Mouse (Mus musculus): ENCODE data around the gene Cdrt4. TPM values are rescaled to one million over a fixed set of nuclear protein-coding genes. Genes with fewer than 3 reads are reported as not detected.

Cdrt4 gene
- polyA plus RNA-seq, 1 experiment from 2014 or later, result 0.28 TPM

DNA sequence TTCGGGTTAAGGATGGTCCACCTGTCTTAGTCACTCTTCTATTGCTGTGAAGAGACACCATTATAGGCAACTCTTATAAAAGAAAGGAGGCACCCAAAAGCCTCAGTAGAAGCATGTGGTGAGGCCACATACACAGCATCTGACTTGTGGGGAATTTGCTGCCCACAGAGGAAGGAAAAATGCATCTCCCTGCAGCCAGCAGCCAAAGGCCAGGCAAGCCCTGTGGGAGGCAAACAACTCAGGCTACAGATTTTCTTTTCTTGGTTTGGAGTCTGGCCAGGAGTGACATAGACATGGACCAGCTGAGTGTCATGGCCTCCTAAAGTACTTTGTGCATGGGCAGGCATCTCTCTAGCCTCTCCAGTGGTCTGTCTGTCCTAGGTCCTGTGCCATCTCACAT, 1.4 kb upstream of the Cdrt4 start:
- Histone ChIP-seq H3K9me3 (no peaks in the 10 kb centered on the region), H3K4me2 (replicated peaks) (no peak overlapping the region), H3K27me3 (replicated peaks) (no peaks in the 10 kb centered on the region), H3K4me3 (no peak overlapping the region), H3K36me3 (no peaks in the 10 kb centered on the region), H3K27ac (no peak overlapping the region), H3K9ac (no peak overlapping the region), H3K4me1 (no peaks in the 10 kb centered on the region)
- no peak for ATAC-seq (ENCODE audit: low FRiP score, low read depth)
- 90% methylated on average over 1 of the region's 1 CpGs for WGBS

DNA sequence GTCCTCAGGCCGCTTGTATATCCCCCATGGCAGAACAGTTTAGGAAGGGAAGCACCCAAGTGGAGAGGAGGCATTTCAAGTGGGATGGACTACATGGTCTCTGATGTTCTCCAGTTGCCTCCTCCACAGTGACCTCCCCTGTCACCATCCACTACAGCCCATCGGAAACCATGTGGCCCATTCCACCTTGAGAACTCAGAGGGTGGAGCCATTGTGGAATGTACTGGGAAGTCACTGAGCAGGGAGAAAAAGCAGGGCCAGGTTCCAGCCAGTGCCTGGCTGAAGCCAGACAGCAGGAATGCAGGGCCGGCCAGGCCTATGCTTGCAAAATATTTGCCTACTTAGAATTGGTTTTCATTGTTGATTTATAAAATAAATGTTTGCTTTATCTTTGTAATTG, 3.8 kb downstream of the Cdrt4 start:
- Histone ChIP-seq H3K9ac (no peak overlapping the region), H3K4me2 (replicated peaks) (no peak overlapping the region), H3K36me3 (no peaks in the 10 kb centered on the region), H3K4me3 (no peak overlapping the region), H3K4me1 (no peaks in the 10 kb centered on the region), H3K27ac (no peak overlapping the region), H3K9me3 (no peaks in the 10 kb centered on the region), H3K27me3 (replicated peaks) (no peaks in the 10 kb centered on the region)
- ATAC-seq (ENCODE audit: low FRiP score, low read depth), result no peak
- WGBS, result 78% methylated on average over 2 of the region's 3 CpGs

DNA sequence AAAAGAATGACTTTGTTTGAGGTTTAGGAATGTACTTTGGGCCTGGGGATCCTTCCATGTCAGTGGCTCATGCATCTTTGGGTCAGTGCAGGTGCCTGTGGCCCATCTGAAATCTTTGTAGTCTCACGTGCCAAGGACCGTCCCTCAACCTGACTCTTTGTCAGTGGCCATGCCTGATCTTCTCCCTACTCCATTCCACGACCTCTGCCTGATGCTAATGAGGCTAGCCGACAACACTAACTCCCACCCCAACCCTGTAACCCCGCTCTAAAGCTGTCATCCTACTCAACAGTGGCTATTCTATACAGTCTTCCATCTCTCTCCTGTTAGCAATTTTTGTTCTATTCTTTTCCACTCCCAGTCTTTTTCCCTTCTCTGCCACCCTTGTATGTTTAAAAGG, 4.2 kb downstream of the Cdrt4 start:
- H3K27ac ChIP-seq, result no peak overlapping the region
- no peaks in the 10 kb centered on the region for H3K27me3 ChIP-seq (replicated peaks)
- H3K9ac ChIP-seq, result no peak overlapping the region
- no peak for ATAC-seq (ENCODE audit: low FRiP score, low read depth)
- WGBS, result 61% methylated on average over 5 of the region's 5 CpGs
- no peaks in the 10 kb centered on the region for H3K36me3 ChIP-seq
- no peaks in the 10 kb centered on the region for H3K9me3 ChIP-seq
- no peak overlapping the region for H3K4me2 ChIP-seq (replicated peaks)
- H3K4me3 ChIP-seq, result no peak overlapping the region
- H3K4me1 ChIP-seq, result no peaks in the 10 kb centered on the region

DNA sequence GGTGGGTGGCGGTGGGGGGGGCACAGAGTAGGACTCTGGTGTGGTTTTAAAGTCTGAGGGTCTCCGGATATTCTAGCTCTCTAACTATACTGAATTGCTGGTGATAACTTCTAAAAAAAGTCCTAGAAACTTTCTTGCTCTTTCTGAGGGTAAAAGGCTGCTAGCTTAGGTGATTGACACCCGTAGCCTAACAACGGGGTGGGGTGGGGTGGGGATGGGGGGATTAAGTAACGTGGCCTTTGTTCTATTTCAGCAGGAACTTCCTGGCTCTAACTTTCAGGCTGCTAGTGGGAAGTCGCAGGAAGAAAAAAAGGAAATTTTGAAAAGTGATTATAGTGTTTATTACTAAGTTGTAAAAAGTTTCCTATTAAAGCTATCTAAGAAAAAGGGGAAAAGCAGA, 4.8 kb downstream of the Cdrt4 start:
- WGBS, result 23% methylated on average over 6 of the region's 6 CpGs
- no peak for ATAC-seq (ENCODE audit: low FRiP score, low read depth)
- H3K9me3 ChIP-seq, result no peaks in the 10 kb centered on the region
- no peaks in the 10 kb centered on the region for H3K27me3 ChIP-seq (replicated peaks)
- H3K4me1 ChIP-seq, result no peaks in the 10 kb centered on the region
- no peak overlapping the region for H3K27ac ChIP-seq
- H3K36me3 ChIP-seq, result no peaks in the 10 kb centered on the region
- H3K4me2 ChIP-seq (replicated peaks), result no peak overlapping the region
- no peak overlapping the region for H3K4me3 ChIP-seq
- H3K9ac ChIP-seq, result no peak overlapping the region

DNA sequence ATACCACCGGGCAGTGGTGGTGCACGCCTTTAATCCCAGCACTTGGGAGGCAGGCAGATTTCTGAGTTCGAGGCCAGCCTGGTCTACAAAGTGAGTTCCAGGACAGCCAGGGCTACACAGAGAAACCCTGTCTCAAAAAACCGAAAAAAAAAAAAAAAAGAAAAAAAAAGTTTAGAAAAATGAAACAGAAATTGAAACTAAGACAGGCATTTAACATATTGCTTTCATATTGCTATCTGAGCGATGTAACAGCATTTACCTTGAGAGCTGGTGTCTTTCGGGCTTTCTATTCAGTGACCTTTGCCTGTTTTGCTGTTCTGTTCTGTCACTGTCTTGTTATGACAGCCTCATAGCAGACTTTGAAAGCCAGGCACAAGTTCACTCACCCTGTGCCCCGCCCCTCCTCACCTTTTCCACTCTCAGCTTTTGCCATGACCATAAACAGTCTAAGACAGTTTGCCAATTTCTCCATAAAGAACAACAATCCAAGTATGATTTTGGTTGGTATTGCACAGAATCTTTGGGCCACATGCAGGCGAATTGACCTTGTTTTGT, 6.7 kb downstream of the Cdrt4 start:
- 89% methylated on average over 8 of the region's 8 CpGs for WGBS
- no peak overlapping the region for H3K4me3 ChIP-seq

DNA sequence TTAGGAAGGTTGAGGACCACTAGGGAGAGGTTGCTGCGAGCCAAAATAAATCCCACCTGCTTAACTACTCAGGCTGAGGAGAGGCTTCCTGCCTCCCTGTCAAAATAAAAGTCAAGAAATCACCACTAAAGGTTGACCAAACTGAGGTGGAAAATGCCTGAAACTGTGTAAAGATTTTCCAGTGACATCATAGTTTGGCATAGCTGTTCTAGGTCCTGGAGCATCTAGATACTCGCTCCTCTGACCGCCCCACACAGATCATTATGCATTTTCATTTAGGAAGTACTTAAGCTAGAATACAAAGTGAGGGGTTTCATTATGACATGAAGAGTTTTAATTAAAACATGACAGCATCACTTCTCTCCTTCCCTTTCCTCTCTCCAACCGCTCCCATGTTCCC, 12.3 kb downstream of the Cdrt4 start:
- H3K27me3 ChIP-seq (replicated peaks), result no peaks in the 10 kb centered on the region
- H3K9ac ChIP-seq, result no peak overlapping the region
- ATAC-seq (ENCODE audit: low FRiP score, low read depth), result no peak
- no peaks in the 10 kb centered on the region for H3K36me3 ChIP-seq
- H3K4me3 ChIP-seq, result no peak overlapping the region
- WGBS, result 88% methylated on average over 4 of the region's 4 CpGs
- H3K4me2 ChIP-seq (replicated peaks), result no peak overlapping the region
- no peak overlapping the region for H3K27ac ChIP-seq
- peaks cover 12% of the 10 kb centered on the region; the same call in 1 of the 2 replicates for H3K4me1 ChIP-seq
- H3K9me3 ChIP-seq, result no peaks in the 10 kb centered on the region

More for the DNA sequence above, 6.7 kb downstream of the Cdrt4 start:
- no peaks in the 10 kb centered on the region for H3K9me3 ChIP-seq
- no peaks in the 10 kb centered on the region for H3K27me3 ChIP-seq (replicated peaks)
- H3K27ac ChIP-seq, result no peak overlapping the region
- H3K9ac ChIP-seq, result no peak overlapping the region
- no peak for ATAC-seq (ENCODE audit: low FRiP score, low read depth)
- H3K4me2 ChIP-seq (replicated peaks), result no peak overlapping the region
- no peaks in the 10 kb centered on the region for H3K36me3 ChIP-seq
- no peaks in the 10 kb centered on the region for H3K4me1 ChIP-seq

DNA sequence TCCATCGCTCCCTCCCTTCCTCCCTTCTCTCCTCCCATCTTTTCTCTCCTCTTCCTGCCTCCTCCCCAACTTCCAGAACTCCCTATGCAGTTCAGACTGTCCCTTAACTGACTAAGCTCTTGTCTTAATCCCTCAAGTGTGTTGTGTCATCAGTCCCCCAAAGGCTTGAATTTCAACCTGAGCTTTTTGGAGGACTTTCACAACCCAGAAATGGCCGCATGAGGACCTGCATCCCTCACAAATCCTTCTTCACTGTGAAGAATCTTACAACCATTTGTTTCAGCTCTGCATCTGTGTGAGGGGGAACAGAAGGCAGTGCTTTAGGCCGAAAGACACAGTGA, 15.4 kb downstream of the Cdrt4 start:
- 57% methylated on average over 3 of the region's 3 CpGs for WGBS
- no peak for ATAC-seq (ENCODE audit: low FRiP score, low read depth)
- Histone ChIP-seq H3K36me3 (no peaks in the 10 kb centered on the region), H3K27ac (peak overlapping the region; percentile 43; the same call in 1 of the 2 replicates), H3K4me1 (peaks cover 12% of the 10 kb centered on the region; the same call in 1 of the 2 replicates), H3K4me2 (replicated peaks) (peak overlapping the region; percentile 47), H3K9ac (no peak overlapping the region), H3K27me3 (replicated peaks) (no peaks in the 10 kb centered on the region), H3K4me3 (no peak overlapping the region), H3K9me3 (no peaks in the 10 kb centered on the region)

DNA sequence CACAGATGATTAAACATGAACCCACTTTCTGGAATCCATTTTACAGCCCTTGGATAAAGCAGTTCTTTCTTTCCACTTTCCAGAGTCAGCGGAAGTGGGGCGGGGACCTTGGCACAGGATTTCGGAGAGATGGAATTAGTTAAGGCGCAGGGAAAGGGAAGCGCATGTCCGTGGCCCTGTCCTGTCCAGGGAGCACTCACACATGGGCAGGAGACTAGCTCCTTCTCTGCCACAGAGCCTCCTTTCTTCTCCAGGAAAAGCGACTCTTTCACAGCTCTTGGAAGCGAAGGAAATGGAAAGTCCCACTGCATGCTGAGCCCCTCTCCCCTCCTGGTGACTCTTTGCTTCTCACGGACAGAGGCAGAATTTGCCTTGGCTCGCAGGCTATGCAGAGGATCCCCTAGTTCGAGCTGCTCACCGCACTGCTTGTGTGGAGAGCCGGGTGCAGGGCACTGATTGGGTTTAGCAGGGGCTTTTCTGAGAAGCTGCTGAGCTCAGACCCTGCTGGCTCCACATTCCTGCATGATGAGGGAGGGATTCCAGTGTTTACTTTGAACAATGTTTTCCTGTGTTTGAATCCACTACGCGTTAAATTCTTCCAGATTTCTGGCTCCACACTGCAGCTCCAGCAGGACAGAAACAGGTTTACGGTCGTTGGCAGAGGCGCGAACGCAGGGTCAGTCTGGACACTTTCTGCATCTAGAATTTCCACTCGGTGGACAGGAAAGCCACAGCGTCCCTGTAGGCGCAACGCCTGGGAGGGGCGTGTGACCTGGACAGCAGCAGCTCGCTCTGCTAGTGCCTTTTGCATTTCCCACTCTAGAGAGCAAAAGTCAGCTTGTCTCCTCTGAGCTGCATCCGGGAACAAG, 16.0 kb downstream of the Cdrt4 start:
- H3K36me3 ChIP-seq, result no peaks in the 10 kb centered on the region
- H3K9me3 ChIP-seq, result no peaks in the 10 kb centered on the region
- peak overlapping the region; percentile 47 for H3K4me2 ChIP-seq (replicated peaks)
- 5% methylated on average over 27 of the region's 27 CpGs for WGBS
- peak; percentile 48; the same call in 1 of the 2 replicates for ATAC-seq (ENCODE audit: low FRiP score, low read depth)
- peaks cover 12% of the 10 kb centered on the region; the same call in 1 of the 2 replicates for H3K4me1 ChIP-seq
- H3K27me3 ChIP-seq (replicated peaks), result no peaks in the 10 kb centered on the region
- peak overlapping the region; percentile 30 for H3K9ac ChIP-seq
- peak overlapping the region; percentile 65 for H3K27ac ChIP-seq
- no peak overlapping the region for H3K4me3 ChIP-seq

DNA sequence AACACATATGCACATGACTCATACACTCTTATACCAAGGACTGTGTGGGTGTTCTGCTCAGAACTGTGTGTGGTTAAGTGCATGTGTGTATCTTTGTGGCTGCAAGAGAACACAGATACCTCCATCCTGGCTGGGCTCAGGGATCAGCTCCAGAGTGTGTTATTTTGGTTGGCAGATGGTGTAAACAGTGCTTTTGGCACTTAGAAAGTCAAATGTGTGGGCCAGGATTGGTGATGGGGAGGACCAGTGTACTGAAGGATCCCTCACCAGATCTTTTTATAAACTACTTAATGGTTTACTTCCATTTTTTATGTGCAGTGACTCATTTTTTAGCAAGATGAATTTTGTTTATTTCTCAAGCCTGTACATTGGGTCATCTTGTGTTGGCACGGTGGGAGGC, 26.2 kb downstream of the Cdrt4 start:
- Histone ChIP-seq H3K27ac (no peak overlapping the region), H3K36me3 (no peaks in the 10 kb centered on the region), H3K27me3 (replicated peaks) (no peaks in the 10 kb centered on the region), H3K4me1 (no peaks in the 10 kb centered on the region), H3K4me3 (no peak overlapping the region), H3K9ac (no peak overlapping the region), H3K9me3 (peaks cover 4% of the 10 kb centered on the region; the same call in 1 of the 2 replicates), H3K4me2 (replicated peaks) (no peak overlapping the region)
- ATAC-seq (ENCODE audit: low FRiP score, low read depth), result no peak
- 91% methylated on average over 1 of the region's 1 CpGs for WGBS

DNA sequence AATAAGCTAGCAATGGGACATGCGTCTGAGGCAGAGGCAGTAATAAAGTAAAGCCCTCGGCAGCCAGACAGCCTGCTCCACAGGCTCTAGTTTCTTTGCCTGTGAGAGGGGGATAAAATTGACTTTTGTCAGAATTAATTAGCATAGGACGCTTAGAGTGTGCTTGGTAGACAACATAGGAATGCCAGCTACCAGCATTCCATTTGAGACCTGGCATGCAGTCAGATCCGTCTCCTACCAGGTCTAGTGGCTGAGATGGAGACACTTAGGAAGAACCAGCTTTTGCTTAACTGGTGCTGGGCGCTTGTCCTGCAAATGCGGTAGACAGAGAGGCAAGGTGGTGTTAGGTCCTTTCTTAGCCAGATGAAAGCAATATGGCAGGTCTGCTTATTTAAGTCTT, 27.9 kb downstream of the Cdrt4 start:
- no peak overlapping the region for H3K4me3 ChIP-seq
- H3K9me3 ChIP-seq, result peaks cover 4% of the 10 kb centered on the region; the same call in 1 of the 2 replicates
- no peak overlapping the region for H3K27ac ChIP-seq
- no peaks in the 10 kb centered on the region for H3K27me3 ChIP-seq (replicated peaks)
- WGBS, result 80% methylated on average over 6 of the region's 6 CpGs
- peaks cover 8% of the 10 kb centered on the region; the same call in 1 of the 2 replicates for H3K4me1 ChIP-seq
- H3K4me2 ChIP-seq (replicated peaks), result no peak overlapping the region
- H3K9ac ChIP-seq, result no peak overlapping the region
- no peak for ATAC-seq (ENCODE audit: low FRiP score, low read depth)
- H3K36me3 ChIP-seq, result no peaks in the 10 kb centered on the region

DNA sequence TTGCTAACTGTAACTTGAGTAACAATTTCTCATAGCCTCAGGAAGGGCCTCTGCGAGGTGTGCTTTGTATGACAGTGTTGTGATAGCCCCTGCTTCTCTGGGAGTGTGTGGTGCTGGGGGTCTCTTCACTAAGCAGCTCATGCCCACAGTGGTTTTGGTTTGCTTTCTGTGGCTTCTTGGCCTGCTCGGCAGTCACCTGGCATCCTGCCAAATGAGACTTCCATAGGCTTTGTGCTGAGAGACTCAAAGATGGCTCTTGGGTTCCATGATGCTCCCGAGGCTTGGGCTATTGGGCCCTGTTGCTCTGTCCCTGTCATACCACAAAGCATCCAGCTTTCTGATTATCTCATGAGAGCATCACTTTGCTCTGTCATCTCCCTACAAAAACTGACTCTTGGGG, 30.7 kb downstream of the Cdrt4 start:
- 71% methylated on average over 3 of the region's 3 CpGs for WGBS
- Histone ChIP-seq H3K4me1 (peaks cover 16% of the 10 kb centered on the region; the same call in 1 of the 2 replicates), H3K27ac (no peak overlapping the region), H3K27me3 (replicated peaks) (0 out of 2 replicates have a peak, but pooled peaks cover 3% of the 10 kb centered on the region), H3K4me3 (no peak overlapping the region), H3K9me3 (peaks cover 4% of the 10 kb centered on the region; the same call in 1 of the 2 replicates), H3K4me2 (replicated peaks) (no peak overlapping the region), H3K36me3 (no peaks in the 10 kb centered on the region), H3K9ac (no peak overlapping the region)
- ATAC-seq (ENCODE audit: low FRiP score, low read depth), result no peak

DNA sequence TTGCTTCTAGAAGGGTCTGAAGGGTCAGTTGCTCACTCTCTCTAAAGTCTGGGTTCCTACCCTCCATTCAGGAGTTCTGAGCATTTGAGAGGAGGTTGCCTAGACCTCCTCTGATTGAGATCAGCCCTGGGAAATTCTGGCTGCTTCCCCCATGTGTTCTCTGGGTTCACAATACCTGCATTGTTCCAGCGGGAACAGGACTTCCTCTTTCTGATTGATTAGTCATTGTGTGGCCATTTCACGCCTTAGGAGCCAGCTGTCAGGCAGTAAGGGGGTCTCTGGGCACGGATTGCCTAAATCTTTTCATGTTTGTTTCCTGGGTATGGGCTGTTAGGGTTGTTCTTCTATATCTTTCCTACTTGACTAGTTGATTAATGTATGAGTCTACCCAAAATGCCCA, 32.8 kb downstream of the Cdrt4 start:
- 2% methylated on average over 3 of the region's 3 CpGs for WGBS
- no peak overlapping the region for H3K9ac ChIP-seq
- ATAC-seq (ENCODE audit: low FRiP score, low read depth), result peak; percentile 74
- H3K27me3 ChIP-seq (replicated peaks), result 0 out of 2 replicates have a peak, but pooled peaks cover 3% of the 10 kb centered on the region
- no peaks in the 10 kb centered on the region for H3K36me3 ChIP-seq
- H3K4me3 ChIP-seq, result no peak overlapping the region
- H3K4me1 ChIP-seq, result peaks cover 16% of the 10 kb centered on the region; the same call in 1 of the 2 replicates
- H3K9me3 ChIP-seq, result peaks cover 4% of the 10 kb centered on the region; the same call in 1 of the 2 replicates
- no peak overlapping the region for H3K27ac ChIP-seq
- 0 out of 2 replicates have a peak overlapping the region, but pooled peaks have one; percentile 16 for H3K4me2 ChIP-seq (replicated peaks)
